Mouse (Mus musculus): Measurements from ENCODE around the gene Gm3278.
A peak's percentile ranks its signal among the peaks of the same experiment; 100 is the strongest.
"Not testable (repeated sequence)": the region's sequence is repeated elsewhere in the genome, so short reads cannot be mapped to it uniquely, and the experiment has no call there.

Gm3278 gene

DNA sequence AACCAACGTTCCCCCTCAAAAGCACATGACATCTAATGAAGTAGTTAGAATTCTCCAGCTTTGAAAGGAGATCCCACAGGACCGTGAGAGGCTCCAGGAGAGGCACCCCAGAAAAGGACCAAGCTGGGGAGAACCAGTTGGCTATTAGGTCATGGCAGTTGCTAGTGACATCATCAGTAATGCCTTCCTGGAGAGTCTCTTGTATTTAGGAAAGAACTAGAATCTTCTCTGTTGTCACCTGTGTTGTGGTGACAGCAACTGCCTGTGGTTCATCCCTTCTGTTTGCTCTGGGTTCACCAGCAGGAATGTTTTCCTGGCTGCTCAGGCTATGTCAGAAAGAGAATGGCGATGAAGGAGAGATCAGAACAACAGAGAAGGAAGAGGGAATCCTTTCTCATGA is at the start of gene Gm3278:
Gene Gm3278, plus strand, starts transcription at position 301 of the 400 bp plus-strand sequence.
- not testable (repeated sequence) for DNase-seq

DNA sequence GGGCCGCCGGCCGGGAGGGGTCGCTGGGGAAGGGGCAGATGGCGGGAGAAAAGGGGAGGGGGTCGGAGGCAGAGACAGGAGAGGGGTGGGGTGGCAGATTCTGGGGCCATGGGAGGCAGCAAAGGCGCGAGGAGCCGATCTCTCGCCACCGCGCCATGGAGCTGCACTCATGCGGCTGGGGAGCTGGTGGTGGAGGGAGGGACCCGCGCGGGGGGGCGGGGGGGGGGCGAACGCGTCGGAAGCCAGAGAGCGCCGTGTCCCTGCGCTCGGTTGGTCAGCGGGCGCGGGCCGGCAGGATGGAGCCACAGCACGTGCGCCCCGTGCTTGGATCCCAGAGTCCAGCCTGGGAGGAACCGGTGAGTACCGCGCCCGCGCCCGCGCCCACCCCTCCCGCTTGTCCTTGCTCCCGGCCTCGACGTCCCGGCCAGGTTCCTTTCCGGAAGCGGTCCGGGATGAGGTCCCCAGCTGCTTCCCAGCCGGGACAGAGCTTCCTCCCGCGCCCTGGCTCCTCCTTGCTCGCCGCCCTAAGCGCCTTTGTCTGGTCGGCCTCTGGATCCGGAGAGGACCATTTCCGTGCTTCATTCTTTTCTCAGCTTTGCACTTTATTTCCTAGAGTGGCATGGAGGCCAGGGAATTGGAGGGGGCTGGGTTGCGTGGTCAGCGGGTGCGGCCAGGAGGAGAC is 36.8 kb upstream of the Gm3278 start, which contains the start of gene Gm3264:
Gene Gm3264, plus strand, starts transcription at position 278 of the 682 bp plus-strand sequence.
- peak in 1 of 2 experiments; percentile 1 for DNase-seq

All from spleen, adult 18-20 months (tissue).